Mouse (Mus musculus): ENCODE results near the gene Rtn4ip1. TPM values are rescaled to one million over a fixed set of nuclear protein-coding genes. Genes with fewer than 3 reads are reported as not detected.
"Not testable (repeated sequence)": the region's sequence is repeated elsewhere in the genome, so short reads cannot be mapped to it uniquely, and the experiment has no call there.

The Rtn4ip1 gene
- polyA plus RNA-seq, 1 experiment from 2014 or later: 20.0 TPM

DNA sequence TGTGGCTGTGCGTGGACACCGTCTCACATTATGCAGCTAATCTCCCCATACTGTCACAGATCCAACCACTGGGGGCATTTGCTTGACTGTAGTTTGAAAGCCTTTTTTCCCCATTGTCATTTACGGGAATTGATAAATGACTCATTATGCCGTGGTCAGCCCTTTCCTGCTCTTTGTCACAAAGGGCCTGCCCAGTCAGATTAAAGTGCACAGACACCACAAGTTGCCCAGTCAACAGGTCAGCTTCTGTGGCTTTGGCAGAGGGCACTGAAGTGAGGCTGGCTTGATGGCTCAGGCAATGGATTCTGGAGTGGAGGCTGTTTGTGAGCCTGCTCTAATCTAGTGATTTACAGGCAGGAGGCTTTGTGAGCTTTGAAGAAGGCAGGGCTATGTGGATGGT lies 42.1 kb downstream of the Rtn4ip1 start:
- H3K27me3 ChIP-seq (ENCODE audit: control insufficient read depth, insufficient read depth, low read length): no peaks in the 10 kb centered on the region
- no peaks in the 10 kb centered on the region for H3K9me3 ChIP-seq (replicated peaks; ENCODE audit: control insufficient read depth, low read length)
- DNase-seq (ENCODE audit: low spot score) (no peak), ATAC-seq (replicated peaks; ENCODE audit: insufficient number of reproducible peaks, low FRiP score, low TSS enrichment, low read depth) (no peak)
- H3K27ac ChIP-seq (replicated peaks; ENCODE audit: low read depth, low read length): no peak overlapping the region
- WGBS: 73% methylated on average over 4 of the region's 4 CpGs
- no peak overlapping the region for H3K4me2 ChIP-seq (ENCODE audit: low read depth, low read length)
- no peak overlapping the region for H3K4me3 ChIP-seq (ENCODE audit: low read depth, low read length)
- H3K36me3 ChIP-seq (replicated peaks; ENCODE audit: control insufficient read depth, insufficient read depth, low read depth, low read length): no peaks in the 10 kb centered on the region
- no peaks in the 10 kb centered on the region for H3K4me1 ChIP-seq (ENCODE audit: control insufficient read depth, insufficient read depth, low read length)
- no peak overlapping the region for H3K9ac ChIP-seq (replicated peaks; ENCODE audit: low read length)

- DNase-seq (ENCODE audit: low spot score) (no peak), ATAC-seq (replicated peaks; ENCODE audit: insufficient number of reproducible peaks, low FRiP score, low TSS enrichment, low read depth) (no peak)
- no peaks in the 10 kb centered on the region for H3K4me1 ChIP-seq (ENCODE audit: control insufficient read depth, insufficient read depth, low read length)
- H3K36me3 ChIP-seq (replicated peaks; ENCODE audit: control insufficient read depth, insufficient read depth, low read depth, low read length): no peaks in the 10 kb centered on the region
- no peak overlapping the region for H3K4me2 ChIP-seq (ENCODE audit: low read depth, low read length)
- H3K27me3 ChIP-seq (ENCODE audit: control insufficient read depth, insufficient read depth, low read length): no peaks in the 10 kb centered on the region
- no peak overlapping the region for H3K27ac ChIP-seq (replicated peaks; ENCODE audit: low read depth, low read length)
- no peaks in the 10 kb centered on the region for H3K9me3 ChIP-seq (replicated peaks; ENCODE audit: control insufficient read depth, low read length)
- no peak overlapping the region for H3K9ac ChIP-seq (replicated peaks; ENCODE audit: low read length)
- WGBS: 81% methylated on average over 4 of the region's 4 CpGs
- no peak overlapping the region for H3K4me3 ChIP-seq (ENCODE audit: low read depth, low read length)
These were observed 43.8 kb downstream of the Rtn4ip1 start for GRCm38 (mm10) chr10:43945435-43945834.

DNA sequence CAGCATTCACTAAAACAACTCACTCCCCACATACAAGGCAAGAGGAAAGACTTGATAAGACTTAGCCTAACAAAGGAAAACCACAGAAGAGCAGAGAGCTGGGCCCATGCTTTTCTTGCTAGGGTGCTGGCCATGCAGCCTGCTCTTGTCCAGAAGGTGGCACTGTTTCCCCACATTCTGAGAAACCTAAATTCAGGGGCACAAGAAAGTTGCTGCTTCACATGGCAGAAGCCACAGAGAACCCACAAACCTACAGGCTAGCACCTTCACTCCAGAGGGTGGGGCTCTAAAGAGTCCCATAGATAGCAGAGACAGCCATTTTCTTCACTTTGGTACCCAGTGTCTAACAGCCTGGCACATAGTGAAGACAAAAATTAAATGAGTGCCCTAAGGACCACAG lies 52.3 kb downstream of the Rtn4ip1 start:
- ATAC-seq (replicated peaks; ENCODE audit: insufficient number of reproducible peaks, low FRiP score, low TSS enrichment, low read depth) (no peak), DNase-seq (ENCODE audit: low spot score) (peak; percentile 86)
- Histone ChIP-seq H3K36me3 (replicated peaks; ENCODE audit: control insufficient read depth, insufficient read depth, low read depth, low read length) (no peaks in the 10 kb centered on the region), H3K4me1 (ENCODE audit: control insufficient read depth, insufficient read depth, low read length) (no peaks in the 10 kb centered on the region), H3K4me2 (ENCODE audit: low read depth, low read length) (no peak overlapping the region), H3K9ac (replicated peaks; ENCODE audit: low read length) (no peak overlapping the region), H3K4me3 (ENCODE audit: low read depth, low read length) (no peak overlapping the region), H3K9me3 (replicated peaks; ENCODE audit: control insufficient read depth, low read length) (no peaks in the 10 kb centered on the region), H3K27ac (replicated peaks; ENCODE audit: low read depth, low read length) (no peak overlapping the region), H3K27me3 (ENCODE audit: control insufficient read depth, insufficient read depth, low read length) (no peaks in the 10 kb centered on the region)

DNA sequence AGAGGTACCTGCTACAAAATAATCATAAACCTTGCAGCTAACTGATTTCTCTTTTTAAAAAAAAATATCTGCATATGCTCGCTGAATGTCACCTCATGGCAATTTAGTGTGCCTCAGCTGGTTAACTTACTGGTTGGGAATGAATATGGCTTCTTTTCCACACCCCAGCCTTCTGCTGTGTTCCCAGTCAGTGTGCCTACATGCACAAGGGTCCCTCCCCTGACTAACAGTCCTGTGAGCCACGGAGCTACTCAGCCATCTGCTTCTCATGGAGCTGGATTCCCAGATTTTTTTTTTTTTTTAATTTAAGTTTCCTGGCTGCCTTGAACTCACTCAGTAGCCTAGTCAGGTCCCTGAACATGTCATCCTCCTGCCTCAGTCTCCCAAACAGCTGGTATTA lies 63.3 kb downstream of the Rtn4ip1 start:
- Histone ChIP-seq H3K36me3 (replicated peaks; ENCODE audit: control insufficient read depth, insufficient read depth, low read depth, low read length) (no peaks in the 10 kb centered on the region), H3K4me3 (ENCODE audit: low read depth, low read length) (no peak overlapping the region), H3K4me2 (ENCODE audit: low read depth, low read length) (no peak overlapping the region), H3K4me1 (ENCODE audit: control insufficient read depth, insufficient read depth, low read length) (no peaks in the 10 kb centered on the region), H3K9ac (replicated peaks; ENCODE audit: low read length) (no peak overlapping the region), H3K9me3 (replicated peaks; ENCODE audit: control insufficient read depth, low read length) (no peaks in the 10 kb centered on the region), H3K27ac (replicated peaks; ENCODE audit: low read depth, low read length) (no peak overlapping the region), H3K27me3 (ENCODE audit: control insufficient read depth, insufficient read depth, low read length) (no peaks in the 10 kb centered on the region)
- WGBS: 62% methylated on average over 2 of the region's 2 CpGs
- DNase-seq (ENCODE audit: low spot score): no peak
- no peak for ATAC-seq (replicated peaks; ENCODE audit: insufficient number of reproducible peaks, low FRiP score, low TSS enrichment, low read depth)

GRCm38 (mm10) chr10:43973244-43973643 lies 71.6 kb downstream of the Rtn4ip1 start:
- no peaks in the 10 kb centered on the region for H3K36me3 ChIP-seq (replicated peaks; ENCODE audit: control insufficient read depth, insufficient read depth, low read depth, low read length)
- H3K9me3 ChIP-seq (replicated peaks; ENCODE audit: control insufficient read depth, low read length): no peaks in the 10 kb centered on the region
- H3K27ac ChIP-seq (replicated peaks; ENCODE audit: low read depth, low read length): no peak overlapping the region
- H3K4me1 ChIP-seq (ENCODE audit: control insufficient read depth, insufficient read depth, low read length): no peaks in the 10 kb centered on the region
- WGBS: 53% methylated on average over 2 of the region's 2 CpGs
- no peak for ATAC-seq (replicated peaks; ENCODE audit: insufficient number of reproducible peaks, low FRiP score, low TSS enrichment, low read depth)
- no peak overlapping the region for H3K4me3 ChIP-seq (ENCODE audit: low read depth, low read length)
- DNase-seq (ENCODE audit: low spot score): no peak
- no peak overlapping the region for H3K9ac ChIP-seq (replicated peaks; ENCODE audit: low read length)
- no peaks in the 10 kb centered on the region for H3K27me3 ChIP-seq (ENCODE audit: control insufficient read depth, insufficient read depth, low read length)
- H3K4me2 ChIP-seq (ENCODE audit: low read depth, low read length): no peak overlapping the region

- Histone ChIP-seq H3K27ac (replicated peaks; ENCODE audit: low read depth, low read length) (no peak overlapping the region), H3K36me3 (replicated peaks; ENCODE audit: control insufficient read depth, insufficient read depth, low read depth, low read length) (no peaks in the 10 kb centered on the region; the same call in 1 of the 2 replicates), H3K27me3 (ENCODE audit: control insufficient read depth, insufficient read depth, low read length) (no peaks in the 10 kb centered on the region), H3K9ac (replicated peaks; ENCODE audit: low read length) (no peak overlapping the region), H3K4me2 (ENCODE audit: low read depth, low read length) (no peak overlapping the region), H3K4me3 (ENCODE audit: low read depth, low read length) (no peak overlapping the region), H3K9me3 (replicated peaks; ENCODE audit: control insufficient read depth, low read length) (no peaks in the 10 kb centered on the region), H3K4me1 (ENCODE audit: control insufficient read depth, insufficient read depth, low read length) (no peaks in the 10 kb centered on the region)
- ATAC-seq (replicated peaks; ENCODE audit: insufficient number of reproducible peaks, low FRiP score, low TSS enrichment, low read depth) (no peak), DNase-seq (ENCODE audit: low spot score) (no peak)
- 59% methylated on average over 3 of the region's 3 CpGs for WGBS
These were observed 75.7 kb downstream of the Rtn4ip1 start for GRCm38 (mm10) chr10:43977353-43977752.

DNA sequence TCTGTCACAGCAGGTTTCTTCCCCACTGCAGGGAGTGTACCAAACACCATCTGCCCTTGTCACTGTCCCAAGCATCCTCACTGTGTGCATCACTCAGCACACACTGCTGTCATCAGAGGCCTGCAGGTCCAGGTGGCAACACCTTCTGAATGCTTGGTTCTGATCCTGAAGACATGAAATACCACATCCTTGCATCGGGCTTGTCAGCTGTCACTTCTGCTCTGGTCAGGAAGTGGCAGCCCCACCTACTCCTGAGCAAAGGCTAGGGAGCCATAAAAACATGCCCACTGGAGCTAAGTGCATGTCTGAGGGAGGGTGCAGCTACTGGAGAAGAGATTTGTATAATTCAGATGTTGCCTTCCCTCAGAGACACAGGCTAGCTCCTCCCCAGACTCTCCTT lies 78.5 kb downstream of the Rtn4ip1 start:
- H3K36me3 ChIP-seq (replicated peaks; ENCODE audit: control insufficient read depth, insufficient read depth, low read depth, low read length): no peaks in the 10 kb centered on the region; the same call in 1 of the 2 replicates
- H3K9ac ChIP-seq (replicated peaks; ENCODE audit: low read length): no peak overlapping the region
- H3K27ac ChIP-seq (replicated peaks; ENCODE audit: low read depth, low read length): no peak overlapping the region
- H3K4me1 ChIP-seq (ENCODE audit: control insufficient read depth, insufficient read depth, low read length): no peaks in the 10 kb centered on the region
- H3K27me3 ChIP-seq (ENCODE audit: control insufficient read depth, insufficient read depth, low read length): no peaks in the 10 kb centered on the region
- no peak overlapping the region for H3K4me2 ChIP-seq (ENCODE audit: low read depth, low read length)
- WGBS: 86% methylated on average over 1 of the region's 1 CpGs
- ATAC-seq (replicated peaks; ENCODE audit: insufficient number of reproducible peaks, low FRiP score, low TSS enrichment, low read depth): no peak
- no peaks in the 10 kb centered on the region for H3K9me3 ChIP-seq (replicated peaks; ENCODE audit: control insufficient read depth, low read length)
- H3K4me3 ChIP-seq (ENCODE audit: low read depth, low read length): no peak overlapping the region
- DNase-seq (ENCODE audit: low spot score): no peak

- H3K4me3 ChIP-seq (ENCODE audit: low read depth, low read length); H3K4me2 ChIP-seq (ENCODE audit: low read depth, low read length); H3K9me3 ChIP-seq (replicated peaks; ENCODE audit: control insufficient read depth, low read length); H3K9ac ChIP-seq (replicated peaks; ENCODE audit: low read length); DNase-seq (ENCODE audit: low spot score); ATAC-seq (replicated peaks; ENCODE audit: insufficient number of reproducible peaks, low FRiP score, low TSS enrichment, low read depth); H3K27me3 ChIP-seq (ENCODE audit: control insufficient read depth, insufficient read depth, low read length); H3K4me1 ChIP-seq (ENCODE audit: control insufficient read depth, insufficient read depth, low read length); H3K27ac ChIP-seq (replicated peaks; ENCODE audit: low read depth, low read length); H3K36me3 ChIP-seq (replicated peaks; ENCODE audit: control insufficient read depth, insufficient read depth, low read depth, low read length): not testable (repeated sequence)
- 91% methylated on average over 3 of the region's 3 CpGs for WGBS
These were observed 79.1 kb downstream of the Rtn4ip1 start for GRCm38 (mm10) chr10:43980742-43981141.

All from embryonic facial prominence, embryonic 11.5 days (tissue).